Mouse (Mus musculus) intestine, embryonic 15.5 days (tissue): ENCODE measurements around the gene Prss45. TPM values are rescaled to one million over a fixed set of nuclear protein-coding genes. Genes with fewer than 3 reads are reported as not detected.
"Not testable (repeated sequence)": the region's sequence is repeated elsewhere in the genome, so short reads cannot be mapped to it uniquely, and the experiment has no call there.

Experiments used
- ATAC-seq: fragments of 200-750 bp; cut with Nextera tagmentation; 2 replicates; pipeline ENCODE4 v1.8.0; 2017; ENCODE audit warnings: moderate TSS enrichment, moderate library complexity
- H3K27ac ChIP-seq: fragments of 300-500 bp; sonication (generic); 2 replicates; pipeline ENCODE4 v1.5.1; 2015; ENCODE audit warnings: mild to moderate bottlenecking, inconsistent platforms
- H3K27me3 ChIP-seq: fragments of 300-500 bp; sonication (generic); replicated peaks from 2 replicates; pipeline ENCODE4 v1.6.1; 2015; ENCODE audit warnings: inconsistent platforms
- H3K36me3 ChIP-seq: fragments of 300-500 bp; sonication (generic); 2 replicates; pipeline ENCODE4 v1.6.1; 2015; ENCODE audit warnings: inconsistent platforms
- H3K4me1 ChIP-seq: fragments of 300-500 bp; sonication (generic); replicated peaks from 2 replicates; pipeline ENCODE4 v1.6.1; 2015; ENCODE audit warnings: inconsistent platforms
- H3K4me2 ChIP-seq: fragments of 300-500 bp; sonication (generic); replicated peaks from 2 replicates; pipeline ENCODE4 v1.6.1; 2015; ENCODE audit warnings: mild to moderate bottlenecking, inconsistent platforms
- H3K4me3 ChIP-seq: fragments of 300-500 bp; sonication (generic); replicated peaks from 2 replicates; pipeline ENCODE4 v1.5.1; 2015; ENCODE audit warnings: inconsistent platforms
- H3K9ac ChIP-seq: fragments of 300-500 bp; sonication (generic); 2 replicates; pipeline ENCODE4 v1.6.1; 2015; ENCODE audit warnings: inconsistent platforms
- H3K9me3 ChIP-seq: fragments of 300-500 bp; sonication (generic); 2 replicates; pipeline ENCODE4 v1.6.1; 2016; ENCODE audit warnings: inconsistent platforms
- WGBS: fragments of 180-500 bp; shearing (Covaris S2); methylation state at CpG from one replicate; pipeline ENCODE4 v1.1.7; 2015; 5-methylcytosine and 5-hydroxymethylcytosine counted together
- polyA plus RNA-seq: library from polyadenylated mRNA; unstranded; fragments of >200 nt; fragmentation: Nextera tagmentation; extraction: Ambion mirVana; gene quantifications from 2 replicates; pipeline ENCODE4 v1.2.1, GENCODE M21; 2015

Gene Prss45
- polyA plus RNA-seq, result not detected in 2 replicates

DNA sequence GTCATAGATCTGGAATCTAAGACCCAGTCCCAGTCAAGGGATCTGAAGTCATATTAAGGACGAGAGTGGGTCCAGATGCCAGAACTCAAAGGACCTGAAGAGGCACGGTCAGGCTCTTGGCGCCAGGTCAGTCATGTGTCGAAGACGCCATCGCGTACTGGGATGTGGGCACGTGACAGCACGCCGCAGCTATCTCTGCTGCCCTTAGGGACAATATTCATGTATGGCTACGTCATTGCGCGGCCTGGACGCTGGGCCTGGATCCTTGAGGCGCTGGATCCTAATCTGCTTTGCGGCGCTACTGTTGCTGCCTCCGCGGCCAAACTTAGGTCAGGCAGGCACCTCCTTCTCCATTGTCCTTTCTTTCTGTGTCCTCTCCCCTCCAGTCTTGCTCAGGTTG, at the start of gene Prss45:
TSS of gene Prss45 (plus strand) at position 178 of the 400 bp plus-strand sequence.
- H3K9me3 ChIP-seq, result no peaks in the 10 kb centered on the region
- H3K36me3 ChIP-seq, result no peaks in the 10 kb centered on the region
- ATAC-seq, result no peak
- H3K9ac ChIP-seq, result no peak within 1 kb of the TSS
- no peak within 1 kb of the TSS for H3K4me3 ChIP-seq
- no peaks in the 10 kb centered on the region for H3K4me1 ChIP-seq
- 84% methylated on average over 19 of the region's 19 CpGs for WGBS
- no peaks in the 10 kb centered on the region for H3K27me3 ChIP-seq
- H3K4me2 ChIP-seq, result 0 out of 2 replicates have a peak within 1 kb of the TSS, but pooled peaks have one; percentile 9
- no peak within 1 kb of the TSS for H3K27ac ChIP-seq

- H3K4me2 ChIP-seq, result no peak overlapping the region
- WGBS, result 92% methylated on average over 3 of the region's 3 CpGs
- no peaks in the 10 kb centered on the region for H3K36me3 ChIP-seq
- no peak overlapping the region for H3K9ac ChIP-seq
- H3K27ac ChIP-seq, result no peak overlapping the region
- H3K4me1 ChIP-seq, result no peaks in the 10 kb centered on the region
- no peaks in the 10 kb centered on the region for H3K9me3 ChIP-seq
- H3K27me3 ChIP-seq, result no peaks in the 10 kb centered on the region
- H3K4me3 ChIP-seq, result no peak overlapping the region
- no peak for ATAC-seq
Measured at GRCm38 (mm10) chr9:110788169-110788568, 46.2 kb upstream of the Prss45 start.

DNA sequence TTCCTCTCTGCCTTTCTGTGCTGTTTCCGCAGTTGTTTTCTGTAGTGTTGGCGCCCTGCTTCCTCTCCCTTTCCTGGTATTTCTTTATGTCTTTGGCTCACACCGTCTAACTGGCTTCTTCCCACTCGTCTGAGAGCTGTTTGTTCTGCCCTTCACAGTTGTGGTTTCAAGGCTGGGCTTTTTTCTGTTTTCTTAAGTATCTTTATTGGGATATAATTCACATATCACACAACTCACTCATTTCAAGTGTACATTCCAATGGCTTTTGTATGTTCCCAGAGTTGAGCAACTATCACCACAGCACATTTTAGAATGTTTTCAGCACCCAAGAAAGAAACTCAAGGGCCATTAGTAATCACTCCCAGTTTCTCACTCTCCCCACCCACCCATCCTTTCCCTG, 43.9 kb upstream of the Prss45 start:
- 66% methylated on average over 4 of the region's 4 CpGs for WGBS
- Histone ChIP-seq H3K4me1 (no peaks in the 10 kb centered on the region), H3K27me3 (no peaks in the 10 kb centered on the region), H3K9me3 (no peaks in the 10 kb centered on the region), H3K9ac (no peak overlapping the region), H3K36me3 (no peaks in the 10 kb centered on the region), H3K4me3 (no peak overlapping the region), H3K4me2 (no peak overlapping the region), H3K27ac (no peak overlapping the region)
- ATAC-seq, result no peak

DNA sequence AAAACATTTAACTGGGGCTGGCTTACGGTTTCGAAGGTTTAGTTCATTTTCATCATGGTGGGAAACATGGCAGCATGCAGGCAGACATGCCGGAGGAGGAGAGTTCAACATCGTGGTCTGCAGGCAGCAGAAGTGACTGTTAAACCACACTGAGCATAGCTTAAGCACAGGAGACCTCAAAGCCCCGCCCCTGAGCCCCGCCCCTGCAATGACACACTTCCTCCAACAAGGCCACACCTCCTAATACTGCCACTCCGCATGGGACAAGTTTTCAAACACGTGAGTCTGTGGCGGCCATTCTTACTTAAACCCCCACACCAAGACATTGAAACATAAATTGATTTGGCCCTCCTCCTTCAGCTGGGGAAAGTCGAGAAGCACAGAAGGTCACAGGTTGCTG, 37.4 kb upstream of the Prss45 start:
- 83% methylated on average over 10 of the region's 10 CpGs for WGBS
- ATAC-seq, result no peak

GRCm38 (mm10) chr9:110797866-110798265, 36.5 kb upstream of the Prss45 start, which contains the start of gene Prss42:
Prss42 (plus strand) TSS chr9:110798166.
- H3K36me3 ChIP-seq, result no peaks in the 10 kb centered on the region
- H3K4me1 ChIP-seq, result no peaks in the 10 kb centered on the region
- H3K27ac ChIP-seq, result no peak within 1 kb of the TSS
- no peaks in the 10 kb centered on the region for H3K9me3 ChIP-seq
- no peak within 1 kb of the TSS for H3K4me2 ChIP-seq
- no peak for ATAC-seq
- H3K27me3 ChIP-seq, result no peaks in the 10 kb centered on the region
- H3K9ac ChIP-seq, result no peak within 1 kb of the TSS
- WGBS, result 93% methylated on average over 14 of the region's 14 CpGs
- no peak within 1 kb of the TSS for H3K4me3 ChIP-seq

More for the DNA sequence above, 37.4 kb upstream of the Prss45 start:
- Histone ChIP-seq H3K27me3 (no peaks in the 10 kb centered on the region), H3K4me1 (no peaks in the 10 kb centered on the region), H3K27ac (no peak overlapping the region), H3K4me2 (no peak overlapping the region), H3K9ac (no peak overlapping the region), H3K4me3 (no peak overlapping the region), H3K36me3 (no peaks in the 10 kb centered on the region), H3K9me3 (no peaks in the 10 kb centered on the region)

DNA sequence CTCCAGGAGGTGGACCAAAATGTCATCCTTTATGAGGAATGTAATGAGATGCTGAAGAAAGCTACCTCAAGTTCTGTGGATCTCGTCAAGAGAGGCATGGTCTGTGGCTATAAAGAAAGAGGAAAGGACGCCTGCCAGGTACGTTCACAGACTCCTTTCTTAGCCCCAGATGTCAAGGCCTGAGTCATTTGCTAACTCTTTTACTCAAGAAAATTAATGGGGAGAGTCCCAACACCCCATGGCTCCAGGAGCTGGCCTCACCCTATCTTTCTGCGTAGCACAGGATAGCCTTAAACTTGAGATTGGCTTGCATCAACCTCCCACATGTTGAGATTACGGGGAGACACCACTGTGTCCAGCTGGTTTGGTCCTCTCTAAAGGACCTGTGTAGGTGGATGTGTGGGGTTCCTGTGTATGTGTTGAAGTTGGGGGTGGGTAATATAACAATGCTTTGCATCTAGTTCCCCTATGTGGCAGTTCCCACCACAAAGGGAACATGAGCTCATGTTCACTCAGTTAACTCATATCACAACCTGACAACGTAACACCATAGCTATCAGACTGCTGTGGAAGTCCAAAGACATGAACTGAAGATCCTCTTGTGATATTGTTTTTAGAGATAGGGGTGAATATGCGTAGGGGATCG, 33.4 kb upstream of the Prss45 start:
- no peaks in the 10 kb centered on the region for H3K27me3 ChIP-seq
- H3K4me1 ChIP-seq, result no peaks in the 10 kb centered on the region
- WGBS, result 88% methylated on average over 8 of the region's 8 CpGs
- no peak overlapping the region for H3K27ac ChIP-seq
- no peak for ATAC-seq
- H3K4me3 ChIP-seq, result no peak overlapping the region
- no peaks in the 10 kb centered on the region for H3K9me3 ChIP-seq
- no peaks in the 10 kb centered on the region for H3K36me3 ChIP-seq
- H3K4me2 ChIP-seq, result no peak overlapping the region
- no peak overlapping the region for H3K9ac ChIP-seq

DNA sequence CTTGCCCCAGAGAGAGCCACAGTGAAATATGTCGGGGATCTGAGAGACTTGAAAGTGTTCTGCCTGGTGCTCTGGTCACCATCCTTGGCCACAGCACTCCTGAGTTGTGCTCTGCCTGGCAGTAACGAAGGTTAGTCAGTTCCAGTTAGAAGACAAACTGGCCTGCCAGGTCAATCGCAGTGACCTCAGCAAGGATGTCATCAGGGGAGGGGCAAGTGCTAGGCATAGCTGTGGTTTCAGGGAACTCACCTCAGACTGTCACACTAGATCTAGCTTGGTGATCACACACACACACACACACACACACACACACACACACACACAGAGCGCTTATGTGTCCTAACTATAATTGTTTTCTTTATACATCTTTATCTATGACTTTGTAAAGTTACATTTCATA, 31.1 kb upstream of the Prss45 start:
- Histone ChIP-seq H3K27me3 (no peaks in the 10 kb centered on the region), H3K4me2 (no peak overlapping the region), H3K27ac (no peak overlapping the region), H3K9me3 (no peaks in the 10 kb centered on the region), H3K4me1 (no peaks in the 10 kb centered on the region), H3K9ac (no peak overlapping the region), H3K4me3 (no peak overlapping the region), H3K36me3 (no peaks in the 10 kb centered on the region)
- WGBS, result 58% methylated on average over 4 of the region's 4 CpGs
- no peak for ATAC-seq

DNA sequence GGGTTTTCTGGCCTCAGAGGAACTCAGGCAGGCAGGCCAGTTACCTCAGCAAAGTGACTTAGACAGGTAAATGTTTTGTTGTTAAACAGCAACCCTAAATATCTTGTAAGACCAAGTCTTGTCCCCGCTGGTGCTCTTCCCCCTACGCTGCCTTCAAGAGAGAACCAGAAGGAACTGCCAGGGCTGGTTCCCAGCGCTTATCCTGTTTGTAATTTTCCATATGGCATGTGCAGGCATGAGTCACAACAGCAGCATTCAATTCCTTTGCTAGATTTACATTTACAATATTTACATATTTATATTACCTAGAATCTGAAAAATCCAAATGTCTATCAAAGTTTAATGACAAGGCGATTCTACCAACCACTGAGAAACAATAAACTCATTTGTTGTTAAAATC, 24.3 kb upstream of the Prss45 start:
- Histone ChIP-seq H3K9ac (no peak overlapping the region), H3K9me3 (no peaks in the 10 kb centered on the region), H3K27ac (no peak overlapping the region), H3K4me3 (no peak overlapping the region), H3K36me3 (no peaks in the 10 kb centered on the region), H3K4me1 (no peaks in the 10 kb centered on the region), H3K4me2 (no peak overlapping the region), H3K27me3 (no peaks in the 10 kb centered on the region)
- ATAC-seq, result no peak
- WGBS, result 72% methylated on average over 4 of the region's 4 CpGs

GRCm38 (mm10) chr9:110813789-110814188, 20.6 kb upstream of the Prss45 start, which contains the start of gene Prss44:
Prss44 (plus strand) TSS chr9:110813994.
- Histone ChIP-seq H3K27ac (no peak within 1 kb of the TSS), H3K9ac (no peak within 1 kb of the TSS), H3K4me2 (no peak within 1 kb of the TSS), H3K9me3 (no peaks in the 10 kb centered on the region), H3K4me3 (no peak within 1 kb of the TSS), H3K27me3 (no peaks in the 10 kb centered on the region), H3K4me1 (no peaks in the 10 kb centered on the region), H3K36me3 (no peaks in the 10 kb centered on the region)
- WGBS, result 60% methylated on average over 18 of the region's 18 CpGs
- ATAC-seq, result no peak

DNA sequence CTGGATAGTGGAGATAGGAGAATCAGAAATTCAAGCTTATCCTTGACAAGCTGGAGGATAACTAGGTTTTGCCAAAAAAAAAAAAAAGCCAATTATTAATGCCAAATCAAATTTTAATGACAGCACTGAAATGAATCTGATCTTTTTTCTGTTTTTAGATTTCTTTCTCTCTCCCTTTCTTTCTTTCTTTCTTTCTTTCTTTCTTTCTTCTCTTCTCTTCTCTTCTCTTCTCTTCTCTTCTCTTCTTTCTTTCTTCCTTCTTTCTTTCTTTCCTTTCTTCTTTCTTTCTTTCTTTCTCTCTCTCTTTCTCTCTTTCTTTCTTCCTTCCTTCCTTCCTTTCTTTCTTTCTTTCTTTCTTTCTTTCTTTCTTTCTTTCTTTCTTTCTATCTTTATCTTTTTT, 13.8 kb upstream of the Prss45 start:
- H3K9ac ChIP-seq, H3K27me3 ChIP-seq, ATAC-seq, H3K4me3 ChIP-seq, H3K27ac ChIP-seq, H3K4me2 ChIP-seq, H3K36me3 ChIP-seq, H3K4me1 ChIP-seq, H3K9me3 ChIP-seq: not testable (repeated sequence)

- no peak overlapping the region for H3K4me3 ChIP-seq
- H3K36me3 ChIP-seq, result no peaks in the 10 kb centered on the region
- no peak overlapping the region for H3K4me2 ChIP-seq
- no peak overlapping the region for H3K9ac ChIP-seq
- no peaks in the 10 kb centered on the region for H3K27me3 ChIP-seq
- WGBS, result 65% methylated on average over 7 of the region's 7 CpGs
- ATAC-seq, result no peak
- H3K4me1 ChIP-seq, result no peaks in the 10 kb centered on the region
- H3K27ac ChIP-seq, result no peak overlapping the region
- H3K9me3 ChIP-seq, result no peaks in the 10 kb centered on the region
Measured at GRCm38 (mm10) chr9:110821436-110821835, 13.0 kb upstream of the Prss45 start.

DNA sequence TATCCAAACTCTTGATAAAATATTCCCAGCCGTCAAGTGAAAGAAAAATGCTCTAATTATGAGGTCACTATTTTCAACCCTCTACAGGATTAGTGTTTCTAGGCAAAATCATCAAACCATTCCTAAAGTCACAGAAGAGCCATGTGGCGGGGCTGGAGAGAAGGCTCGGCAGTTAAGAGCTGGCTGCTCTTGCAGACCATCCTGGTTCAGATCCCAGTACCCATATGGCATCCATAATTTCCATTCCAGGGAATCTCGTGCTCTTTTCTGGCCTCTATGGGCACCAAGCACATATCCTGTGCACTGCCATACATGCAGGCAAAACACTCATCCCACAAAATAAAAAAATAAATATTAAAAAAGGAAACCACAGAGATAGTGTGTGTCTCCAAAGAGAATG, 9.0 kb upstream of the Prss45 start:
- Histone ChIP-seq H3K9ac (no peak overlapping the region), H3K9me3 (no peaks in the 10 kb centered on the region), H3K27me3 (no peaks in the 10 kb centered on the region), H3K36me3 (no peaks in the 10 kb centered on the region), H3K27ac (no peak overlapping the region), H3K4me3 (no peak overlapping the region), H3K4me2 (no peak overlapping the region), H3K4me1 (no peaks in the 10 kb centered on the region)
- ATAC-seq, result no peak
- WGBS, result 78% methylated on average over 4 of the region's 4 CpGs

GRCm38 (mm10) chr9:110825832-110826231, 8.6 kb upstream of the Prss45 start:
- ATAC-seq, result no peak
- Histone ChIP-seq H3K27ac (no peak overlapping the region), H3K4me2 (no peak overlapping the region), H3K4me1 (no peaks in the 10 kb centered on the region), H3K36me3 (no peaks in the 10 kb centered on the region), H3K27me3 (no peaks in the 10 kb centered on the region), H3K4me3 (no peak overlapping the region), H3K9ac (no peak overlapping the region), H3K9me3 (no peaks in the 10 kb centered on the region)
- WGBS, result 75% methylated on average over 7 of the region's 7 CpGs
